Mouse (Mus musculus) C2C12 (cell line): Measurements from ENCODE around the gene Plxdc1.

Source experiments
- CEBPB ChIP-seq: IDR thresholded peaks from one replicate; pipeline ENCODE4 v1.6.1; 2011; ENCODE audit warnings: low read depth, mild to moderate bottlenecking, control low read depth, moderate library complexity
- CTCF ChIP-seq: IDR thresholded peaks from one replicate; pipeline ENCODE4 v1.5.1; 2011; ENCODE audit not compliant: control insufficient read depth, insufficient read depth, insufficient read length
- FOSL1 ChIP-seq: IDR thresholded peaks from one replicate; pipeline ENCODE4 v1.8.0; 2011; ENCODE audit warnings: mild to moderate bottlenecking, low read length; ENCODE audit not compliant: poor library complexity, insufficient read depth, severe bottlenecking
- MAX ChIP-seq: IDR thresholded peaks from one replicate; pipeline ENCODE4 v1.6.1; 2011; ENCODE audit warnings: mild to moderate bottlenecking, control low read depth
- MYOG ChIP-seq: IDR thresholded peaks from one replicate; pipeline ENCODE4 v1.6.1; 2011; ENCODE audit not compliant: control insufficient read depth, insufficient read length; ENCODE audit errors: extremely low read depth
- USF1 ChIP-seq: IDR thresholded peaks from one replicate; pipeline ENCODE4 v1.6.1; 2011; ENCODE audit warnings: low read depth, mild to moderate bottlenecking, control low read depth, moderate library complexity

DNA sequence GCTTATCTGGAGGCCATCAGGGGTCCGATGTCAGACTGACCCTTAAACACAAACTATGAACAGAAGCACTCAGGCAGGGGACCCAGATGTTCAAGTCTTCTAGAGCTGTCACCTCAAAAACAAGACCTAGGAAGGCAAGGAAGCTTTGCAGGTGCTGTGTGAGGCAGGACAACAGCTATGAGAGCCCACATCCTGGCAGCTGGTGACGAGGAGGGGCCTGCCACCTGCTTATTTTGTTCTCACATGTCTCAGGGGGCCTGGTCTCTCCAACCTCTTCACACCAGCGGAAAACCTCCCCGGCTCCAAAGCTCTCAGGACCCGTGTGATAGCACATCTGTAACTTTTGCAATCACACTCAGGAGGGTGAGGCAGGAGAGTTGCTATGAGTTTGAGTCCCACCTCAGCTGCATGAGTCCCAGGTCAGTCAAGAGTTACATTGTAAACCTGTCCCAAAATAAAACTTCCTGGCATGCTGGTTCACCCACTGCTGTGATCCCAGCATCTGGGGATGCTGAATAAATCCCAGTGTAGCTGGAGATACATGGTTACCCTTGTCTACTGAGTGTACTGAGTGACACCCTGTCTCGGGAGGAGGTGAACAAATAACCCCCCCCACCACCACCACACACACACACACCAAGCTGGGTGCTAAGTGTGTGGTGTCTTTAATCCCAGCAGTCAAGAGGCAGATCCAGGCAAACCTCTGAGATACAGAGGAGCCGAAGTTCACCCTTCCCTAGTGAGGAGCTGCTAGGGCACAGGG is 14.3 kb upstream of the Plxdc1 start:
- no peak for TF ChIP-seq CTCF
- TF ChIP-seq MAX, result no peak
- TF ChIP-seq CEBPB, result no peak
- TF ChIP-seq USF1, result no peak
- no peak for TF ChIP-seq MYOG
- no peak for TF ChIP-seq FOSL1
